Mouse (Mus musculus) lung, adult 2 months (tissue): Measurements from ENCODE around the gene Myt1l.

Experiments used
- CTCF ChIP-seq: fragments of 200-500 bp; IDR thresholded peaks from 2 replicates; pipeline ENCODE4 v1.5.1; 2011; ENCODE audit warnings: mild to moderate bottlenecking, low read length, control low read depth; ENCODE audit not compliant: insufficient read depth
- POLR2A ChIP-seq: fragments of 200-500 bp; IDR thresholded peaks from 2 replicates; pipeline ENCODE4 v1.6.1; 2011; ENCODE audit warnings: low read depth, mild to moderate bottlenecking, control low read depth, low read length, borderline replicate concordance; ENCODE audit errors: extremely low read depth

DNA sequence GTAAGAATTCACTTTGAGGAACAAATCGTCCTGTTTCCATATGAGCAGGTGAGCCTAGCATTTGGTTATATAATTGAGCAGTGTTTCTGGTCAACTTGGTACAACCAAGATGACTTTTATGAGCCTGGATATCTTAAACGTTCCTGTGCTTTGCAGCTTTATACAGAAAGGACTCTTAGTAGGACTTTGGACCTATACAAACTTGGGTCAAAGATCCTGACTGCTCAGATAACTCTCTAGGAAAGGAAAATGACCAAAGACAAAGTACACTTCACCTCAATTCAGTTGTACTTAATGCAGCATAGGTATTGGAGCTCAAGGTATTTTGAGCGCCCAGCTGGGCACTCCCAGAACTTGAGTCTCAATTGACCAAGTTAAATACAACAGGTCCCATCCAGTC lies 388.0 kb downstream of the Myt1l start:
- TF ChIP-seq CTCF = no peak
- no peak for TF ChIP-seq POLR2A
